Mouse (Mus musculus) midbrain, embryonic 12.5 days (tissue): Measurements from ENCODE around the gene Otulin. TPM values are rescaled to one million over a fixed set of nuclear protein-coding genes. Genes with fewer than 3 reads are reported as not detected.

ENCODE experiments used
- ATAC-seq: fragments of 200-750 bp; cut with Nextera tagmentation; 2 replicates; pipeline ENCODE4 v1.8.0; 2017; ENCODE audit warnings: low read depth, moderate TSS enrichment, moderate library complexity; ENCODE audit not compliant: low FRiP score
- H3K27ac ChIP-seq: fragments of 300-500 bp; sonication (generic); replicated peaks from 2 replicates; pipeline ENCODE4 v1.5.1; 2016; ENCODE audit warnings: mild to moderate bottlenecking
- H3K27me3 ChIP-seq: fragments of 300-500 bp; sonication (generic); 2 replicates; pipeline ENCODE4 v1.6.1; 2016; ENCODE audit warnings: mild to moderate bottlenecking
- H3K36me3 ChIP-seq: fragments of 300-500 bp; sonication (generic); 2 replicates; pipeline ENCODE4 v1.6.1; 2016
- H3K4me1 ChIP-seq: fragments of 300-500 bp; sonication (generic); 2 replicates; pipeline ENCODE4 v1.6.1; 2016
- H3K4me2 ChIP-seq: fragments of 300-500 bp; sonication (generic); replicated peaks from 2 replicates; pipeline ENCODE4 v1.6.1; 2016; ENCODE audit warnings: mild to moderate bottlenecking, moderate library complexity
- H3K4me3 ChIP-seq: fragments of 300-500 bp; sonication (generic); 2 replicates; pipeline ENCODE4 v1.5.1; 2016; ENCODE audit warnings: mild to moderate bottlenecking
- H3K9ac ChIP-seq: fragments of 300-500 bp; sonication (generic); replicated peaks from 2 replicates; pipeline ENCODE4 v1.6.1; 2016; ENCODE audit warnings: mild to moderate bottlenecking, moderate library complexity
- H3K9me3 ChIP-seq: fragments of 300-500 bp; sonication (generic); 2 replicates; pipeline ENCODE4 v1.6.1; 2016; ENCODE audit warnings: mild to moderate bottlenecking
- WGBS: fragments of 180-500 bp; shearing (Covaris S2); methylation state at CpG from one replicate; pipeline ENCODE4 v1.1.7; 2016; 5-methylcytosine and 5-hydroxymethylcytosine counted together
- polyA plus RNA-seq: library from polyadenylated mRNA; unstranded; fragments of >200 nt; fragmentation: Nextera tagmentation; extraction: Ambion mirVana; gene quantifications from 2 replicates; pipeline ENCODE4 v1.2.1, GENCODE M21; 2016

Gene Otulin
- polyA plus RNA-seq, 1 experiment from 2014 or later, result 29.0 TPM

GRCm38 (mm10) chr15:27604558-27604957 is 25.9 kb downstream of the Otulin start:
- Histone ChIP-seq H3K4me1 (no peaks in the 10 kb centered on the region), H3K36me3 (peaks cover 44% of the 10 kb centered on the region), H3K27ac (no peak overlapping the region), H3K9ac (no peak overlapping the region), H3K27me3 (no peaks in the 10 kb centered on the region), H3K4me2 (no peak overlapping the region), H3K9me3 (no peaks in the 10 kb centered on the region), H3K4me3 (no peak overlapping the region)
- 94% methylated on average over 3 of the region's 3 CpGs for WGBS
- ATAC-seq, result no peak

GRCm38 (mm10) chr15:27600524-27600923 is 30.0 kb downstream of the Otulin start:
- Histone ChIP-seq H3K4me3 (no peak overlapping the region), H3K4me2 (no peak overlapping the region), H3K36me3 (peaks cover 24% of the 10 kb centered on the region), H3K4me1 (peaks cover 5% of the 10 kb centered on the region), H3K9ac (no peak overlapping the region), H3K27me3 (no peaks in the 10 kb centered on the region), H3K9me3 (no peaks in the 10 kb centered on the region), H3K27ac (no peak overlapping the region)
- no peak for ATAC-seq
- 86% methylated on average over 5 of the region's 5 CpGs for WGBS

- no peak overlapping the region for H3K4me2 ChIP-seq
- no peak overlapping the region for H3K27ac ChIP-seq
- peaks cover 15% of the 10 kb centered on the region for H3K36me3 ChIP-seq
- H3K4me3 ChIP-seq, result no peak overlapping the region
- no peak for ATAC-seq
- H3K9me3 ChIP-seq, result no peaks in the 10 kb centered on the region
- H3K9ac ChIP-seq, result no peak overlapping the region
- H3K4me1 ChIP-seq, result peaks cover 12% of the 10 kb centered on the region
- H3K27me3 ChIP-seq, result no peaks in the 10 kb centered on the region
- WGBS, result 94% methylated on average over 13 of the region's 13 CpGs
Observed at GRCm38 (mm10) chr15:27598786-27599385, 31.6 kb downstream of the Otulin start.

DNA sequence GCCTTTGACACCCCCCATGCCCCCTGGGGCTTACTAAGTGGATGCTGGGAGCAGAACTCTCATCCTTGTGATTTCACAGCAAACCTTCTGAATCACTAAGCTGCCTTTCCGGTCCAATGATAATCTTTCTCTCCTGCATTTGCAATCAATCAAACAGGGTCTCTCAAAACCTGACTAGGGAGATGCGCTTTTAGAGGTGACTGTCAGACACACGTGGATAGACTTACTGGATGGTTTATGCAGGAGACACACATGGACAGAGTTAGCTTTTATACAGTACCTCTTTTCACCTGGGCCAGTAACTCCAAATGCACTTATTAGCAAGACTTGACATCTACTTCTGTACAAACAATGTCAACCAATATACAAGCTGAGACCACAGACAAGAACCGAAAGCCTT is 33.0 kb downstream of the Otulin start:
- Histone ChIP-seq H3K36me3 (peaks cover 26% of the 10 kb centered on the region), H3K9ac (no peak overlapping the region), H3K9me3 (no peaks in the 10 kb centered on the region), H3K4me1 (peaks cover 12% of the 10 kb centered on the region), H3K4me2 (no peak overlapping the region), H3K27me3 (no peaks in the 10 kb centered on the region), H3K4me3 (no peak overlapping the region), H3K27ac (no peak overlapping the region)
- no peak for ATAC-seq
- 82% methylated on average over 4 of the region's 4 CpGs for WGBS

- ATAC-seq, result no peak
- H3K4me1 ChIP-seq, result peaks cover 12% of the 10 kb centered on the region
- no peaks in the 10 kb centered on the region for H3K9me3 ChIP-seq
- peaks cover 33% of the 10 kb centered on the region for H3K36me3 ChIP-seq
- H3K27ac ChIP-seq, result no peak overlapping the region
- WGBS, result 85% methylated on average over 3 of the region's 3 CpGs
- no peak overlapping the region for H3K4me2 ChIP-seq
- H3K4me3 ChIP-seq, result no peak overlapping the region
- H3K9ac ChIP-seq, result no peak overlapping the region
- H3K27me3 ChIP-seq, result no peaks in the 10 kb centered on the region
Observed at GRCm38 (mm10) chr15:27596463-27597140, 33.9 kb downstream of the Otulin start.

DNA sequence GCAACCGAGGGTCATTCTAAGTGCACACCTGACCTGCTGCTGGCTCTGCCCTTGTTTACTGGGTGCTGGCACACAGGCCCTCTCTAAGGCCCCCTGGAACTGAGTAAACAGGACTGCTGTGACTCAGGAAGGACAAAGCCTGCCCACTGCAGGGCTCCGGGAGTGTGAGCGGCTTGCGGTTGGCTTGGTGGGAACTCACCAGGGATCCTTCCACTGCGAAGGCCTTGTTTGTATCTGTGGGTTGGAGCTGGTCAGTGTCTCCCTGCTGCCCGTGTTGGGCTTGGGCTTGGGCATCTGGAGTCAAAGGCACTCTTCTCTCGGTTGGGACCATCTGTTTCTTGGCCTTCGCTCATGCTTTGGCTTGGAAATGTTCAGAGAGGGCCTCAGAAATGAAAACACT is 34.9 kb downstream of the Otulin start:
- no peaks in the 10 kb centered on the region for H3K9me3 ChIP-seq
- H3K36me3 ChIP-seq, result peaks cover 33% of the 10 kb centered on the region
- ATAC-seq, result no peak
- H3K27me3 ChIP-seq, result no peaks in the 10 kb centered on the region
- peak overlapping the region; percentile 52 for H3K27ac ChIP-seq
- peaks cover 12% of the 10 kb centered on the region for H3K4me1 ChIP-seq
- no peak overlapping the region for H3K9ac ChIP-seq
- WGBS, result 42% methylated on average over 8 of the region's 8 CpGs
- no peak overlapping the region for H3K4me2 ChIP-seq
- H3K4me3 ChIP-seq, result no peak overlapping the region

DNA sequence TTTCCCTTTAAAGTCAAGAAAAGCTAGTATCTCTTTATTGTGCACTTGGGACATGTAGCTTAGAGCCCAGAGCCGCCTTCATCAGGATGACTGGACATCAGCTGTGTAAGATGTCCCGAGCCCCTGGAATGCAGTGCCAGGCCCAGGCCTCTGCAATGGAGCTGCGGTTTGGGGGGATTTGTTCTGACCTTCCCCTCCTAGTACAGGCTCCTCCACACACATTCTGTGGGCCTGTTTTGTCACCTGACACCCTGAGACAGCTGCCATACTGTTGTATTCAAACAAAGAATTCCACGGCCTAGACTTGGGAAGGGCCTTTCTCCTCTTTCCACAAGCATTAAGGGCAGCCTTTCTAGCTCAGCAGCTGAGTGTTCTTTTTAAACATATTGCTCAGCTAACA is 35.5 kb downstream of the Otulin start:
- WGBS, result 26% methylated on average over 4 of the region's 4 CpGs
- Histone ChIP-seq H3K27ac (peak overlapping the region; percentile 52), H3K4me2 (no peak overlapping the region), H3K27me3 (no peaks in the 10 kb centered on the region), H3K9ac (no peak overlapping the region), H3K4me3 (no peak overlapping the region), H3K4me1 (peaks cover 12% of the 10 kb centered on the region), H3K9me3 (no peaks in the 10 kb centered on the region), H3K36me3 (peaks cover 38% of the 10 kb centered on the region)
- peak; percentile 28; the same call in 1 of the 2 replicates for ATAC-seq

DNA sequence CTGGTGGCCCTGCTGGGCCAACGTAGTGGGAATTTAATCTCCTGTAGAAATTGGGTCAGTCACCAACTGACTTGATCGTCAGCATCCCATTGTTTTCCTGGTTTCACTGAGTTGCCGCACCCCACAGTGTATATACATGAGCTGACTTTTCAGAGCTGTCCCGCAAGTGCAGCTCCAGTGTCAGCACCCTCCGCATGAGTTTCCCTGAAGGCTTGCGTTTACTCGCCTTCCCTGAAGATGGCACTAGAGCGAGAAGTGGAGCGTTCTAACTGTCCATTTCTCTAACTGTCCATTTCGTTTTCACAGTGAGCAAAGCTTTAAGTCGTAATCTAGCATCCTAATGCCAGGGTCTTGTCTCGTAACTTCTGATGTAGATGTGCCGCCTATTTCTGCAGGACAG is 36.8 kb downstream of the Otulin start:
- Histone ChIP-seq H3K9me3 (no peaks in the 10 kb centered on the region), H3K27me3 (no peaks in the 10 kb centered on the region), H3K4me3 (no peak overlapping the region), H3K4me2 (no peak overlapping the region), H3K36me3 (peaks cover 33% of the 10 kb centered on the region), H3K27ac (no peak overlapping the region), H3K9ac (no peak overlapping the region), H3K4me1 (peaks cover 12% of the 10 kb centered on the region)
- 73% methylated on average over 13 of the region's 13 CpGs for WGBS
- no peak for ATAC-seq

GRCm38 (mm10) chr15:27592620-27593320 is 37.7 kb downstream of the Otulin start:
- Histone ChIP-seq H3K4me1 (peaks cover 12% of the 10 kb centered on the region), H3K4me2 (no peak overlapping the region), H3K9me3 (no peaks in the 10 kb centered on the region), H3K36me3 (peaks cover 37% of the 10 kb centered on the region), H3K27me3 (no peaks in the 10 kb centered on the region), H3K27ac (no peak overlapping the region), H3K4me3 (no peak overlapping the region), H3K9ac (no peak overlapping the region)
- 88% methylated on average over 19 of the region's 19 CpGs for WGBS
- no peak for ATAC-seq

GRCm38 (mm10) chr15:27590812-27591211 is 39.7 kb downstream of the Otulin start:
- H3K36me3 ChIP-seq, result peaks cover 37% of the 10 kb centered on the region
- H3K4me1 ChIP-seq, result peaks cover 10% of the 10 kb centered on the region
- H3K27me3 ChIP-seq, result no peaks in the 10 kb centered on the region
- no peak overlapping the region for H3K4me3 ChIP-seq
- H3K9ac ChIP-seq, result no peak overlapping the region
- WGBS, result 89% methylated on average over 9 of the region's 9 CpGs
- H3K9me3 ChIP-seq, result no peaks in the 10 kb centered on the region
- no peak for ATAC-seq
- H3K4me2 ChIP-seq, result no peak overlapping the region
- no peak overlapping the region for H3K27ac ChIP-seq

GRCm38 (mm10) chr15:27588087-27588826 is 42.2 kb downstream of the Otulin start:
- Histone ChIP-seq H3K4me3 (no peak overlapping the region), H3K4me1 (no peaks in the 10 kb centered on the region), H3K27ac (no peak overlapping the region; the same call in 1 of the 2 replicates), H3K4me2 (no peak overlapping the region), H3K9me3 (no peaks in the 10 kb centered on the region), H3K27me3 (no peaks in the 10 kb centered on the region), H3K9ac (no peak overlapping the region), H3K36me3 (peaks cover 34% of the 10 kb centered on the region)
- WGBS, result 78% methylated on average over 14 of the region's 14 CpGs
- ATAC-seq, result no peak

DNA sequence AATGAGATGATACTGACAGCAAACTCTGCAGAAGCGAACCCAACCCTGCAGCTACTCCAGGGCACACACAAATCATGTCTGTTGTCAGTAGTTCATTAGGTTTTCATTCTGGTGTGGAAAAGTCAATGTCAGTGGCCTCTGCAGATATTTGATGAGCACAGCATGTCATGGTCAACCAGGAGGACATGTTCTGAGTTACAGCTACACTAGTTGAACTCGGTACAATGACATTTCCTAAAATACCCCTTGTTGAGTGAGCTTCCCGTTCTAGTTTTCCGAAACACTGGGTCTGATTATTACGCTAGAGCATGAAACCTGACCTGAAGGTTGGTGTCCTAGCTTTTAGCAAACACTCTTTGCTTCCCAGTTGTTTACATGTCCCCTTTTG is 44.4 kb downstream of the Otulin start:
- H3K9ac ChIP-seq, result no peak overlapping the region
- no peaks in the 10 kb centered on the region for H3K9me3 ChIP-seq
- no peak overlapping the region for H3K27ac ChIP-seq
- H3K4me3 ChIP-seq, result no peak overlapping the region
- 89% methylated on average over 5 of the region's 5 CpGs for WGBS
- H3K4me2 ChIP-seq, result no peak overlapping the region
- H3K27me3 ChIP-seq, result no peaks in the 10 kb centered on the region
- H3K36me3 ChIP-seq, result peaks cover 16% of the 10 kb centered on the region
- no peak for ATAC-seq
- peaks cover 12% of the 10 kb centered on the region for H3K4me1 ChIP-seq
